Mouse (Mus musculus) testis, adult 10 weeks (tissue): ENCODE measurements around the gene 4922502D21Rik. TPM values are rescaled to one million over a fixed set of nuclear protein-coding genes. Genes with fewer than 3 reads are reported as not detected.

Experiments
- polyA plus RNA-seq: library from polyadenylated mRNA; stranded (reverse); fragments of 350-450 nt; fragmentation: Illumina TruSeq; extraction: RNeasy Lipid Tissue Mini Kit (QIAGEN cat#74804); gene quantifications from one replicate; pipeline ENCODE4 v1.2.3, GENCODE M21; 2014; ENCODE audit warnings: low read depth, low replicate concordance

The 4922502D21Rik gene
- 2,280 TPM for polyA plus RNA-seq

DNA sequence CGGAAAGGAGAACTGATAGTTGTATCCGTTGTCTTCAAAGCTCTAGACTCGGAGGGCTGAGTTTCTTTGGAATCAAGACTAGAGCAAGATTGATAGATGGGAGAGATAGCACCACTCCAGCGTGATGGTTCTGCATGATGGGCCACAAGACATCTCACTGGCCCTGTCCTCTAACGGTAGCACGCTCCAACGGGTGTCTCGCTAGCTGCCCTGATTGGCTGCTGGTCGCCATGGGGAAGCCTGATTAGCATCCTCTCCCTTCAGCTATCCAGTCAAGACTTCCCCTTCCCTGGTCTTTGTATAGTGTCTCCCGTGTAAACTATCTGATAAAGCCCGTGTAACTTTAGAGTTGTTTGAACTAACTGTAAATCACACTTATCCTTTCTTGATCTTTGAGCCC lies at the start of gene 4922502D21Rik:
Gene 4922502D21Rik, minus strand, starts transcription at position 187 of the 400 bp plus-strand sequence.

DNA sequence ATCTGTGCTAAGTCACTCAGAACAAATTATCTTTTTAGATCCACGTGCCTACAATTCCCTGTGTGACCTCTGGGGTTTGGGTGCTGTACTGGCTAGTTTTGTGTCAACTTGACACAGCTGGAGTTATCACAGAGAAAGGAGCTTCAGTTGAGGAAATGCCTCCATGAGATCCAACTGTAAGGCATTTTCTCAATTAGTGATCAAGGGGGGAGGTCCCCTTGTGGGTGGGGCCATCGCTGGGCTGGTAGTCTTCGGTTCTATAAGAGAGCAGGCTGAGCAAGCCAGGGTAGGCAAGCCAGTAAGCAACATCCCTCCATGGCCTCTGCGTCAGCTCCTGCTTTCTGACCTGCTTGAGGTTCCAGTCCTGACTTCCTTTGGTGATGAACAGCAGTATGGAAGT lies 10.8 kb upstream of the 4922502D21Rik start, which contains the start of gene Clec12a:
Gene Clec12a, plus strand, starts transcription at position 301 of the 400 bp plus-strand sequence.

DNA sequence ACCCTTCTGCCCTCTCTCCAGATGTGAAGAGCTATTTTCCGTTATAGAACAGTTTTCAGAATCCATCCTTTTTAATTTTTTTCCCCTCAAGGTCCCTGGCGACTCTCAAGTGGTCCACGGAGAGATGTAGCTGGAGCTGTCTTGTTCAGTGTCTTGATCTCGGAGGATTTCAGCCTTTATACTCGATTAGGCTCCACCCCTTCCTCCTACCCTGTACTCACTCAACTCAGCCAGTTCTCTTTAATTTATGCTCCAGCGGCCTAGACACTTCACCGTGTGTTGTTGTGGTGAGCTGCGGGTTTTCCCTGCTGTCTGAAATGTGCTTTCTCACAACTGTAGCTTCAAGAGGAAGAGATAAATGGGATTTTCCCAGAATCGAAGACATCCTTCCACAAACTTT lies 56.4 kb downstream of the 4922502D21Rik start, which contains the start of gene Cd69:
Gene Cd69, minus strand, starts transcription at position 217 of the 400 bp plus-strand sequence.

Other genes with a start within 250 kb of the 4922502D21Rik start
- gene Clec2e, start 230.9 kb downstream of the 4922502D21Rik start, polyA plus RNA-seq: not detected
- 9.6 TPM for gene Clec2d, start 151.2 kb downstream of the 4922502D21Rik start, polyA plus RNA-seq
- 0.49 TPM for gene Cd69, start 56.4 kb downstream of the 4922502D21Rik start, polyA plus RNA-seq
- 1.7 TPM for gene Clec12a, start 10.9 kb upstream of the 4922502D21Rik start, polyA plus RNA-seq
- gene Clec12b, start 54.1 kb upstream of the 4922502D21Rik start, polyA plus RNA-seq: 33.0 TPM
- gene Clec1b, start 65.5 kb upstream of the 4922502D21Rik start, polyA plus RNA-seq: 0.45 TPM
- not detected for gene Clec9a, start 77.1 kb upstream of the 4922502D21Rik start, polyA plus RNA-seq
- 0.15 TPM for gene Clec1a, start 120.2 kb upstream of the 4922502D21Rik start, polyA plus RNA-seq
- gene Olr1, start 175.4 kb upstream of the 4922502D21Rik start, polyA plus RNA-seq: 0.63 TPM
- gene Tmem52b, start 180.8 kb upstream of the 4922502D21Rik start, polyA plus RNA-seq: not detected
- 171 TPM for gene Gabarapl1, start 201.4 kb upstream of the 4922502D21Rik start, polyA plus RNA-seq
- 0.94 TPM for gene Klre1, start 246.1 kb upstream of the 4922502D21Rik start, polyA plus RNA-seq